Mouse (Mus musculus) limb, embryonic 12.5 days (tissue): Measurements from ENCODE around the gene Zfhx3. TPM values are rescaled to one million over a fixed set of nuclear protein-coding genes. Genes with fewer than 3 reads are reported as not detected.

Experiments used
- ATAC-seq: fragments of 200-750 bp; cut with Nextera tagmentation; 2 replicates; pipeline ENCODE4 v1.8.0; 2017; ENCODE audit warnings: low read depth, moderate TSS enrichment; ENCODE audit not compliant: insufficient number of reproducible peaks, insufficient read depth, low FRiP score, low TSS enrichment
- H3K27ac ChIP-seq: fragments of 300-500 bp; sonication (generic); 2 replicates; pipeline ENCODE4 v1.5.1; 2016; ENCODE audit warnings: mild to moderate bottlenecking, moderate library complexity
- H3K27me3 ChIP-seq: fragments of 300-500 bp; sonication (generic); 2 replicates; pipeline ENCODE4 v1.6.1; 2016; ENCODE audit warnings: mild to moderate bottlenecking, moderate library complexity
- H3K36me3 ChIP-seq: fragments of 300-500 bp; sonication (generic); 2 replicates; pipeline ENCODE4 v1.6.1; 2016; ENCODE audit warnings: mild to moderate bottlenecking, moderate library complexity
- H3K4me1 ChIP-seq: fragments of 300-500 bp; sonication (generic); replicated peaks from 2 replicates; pipeline ENCODE4 v1.6.1; 2016
- H3K4me2 ChIP-seq: fragments of 300-500 bp; sonication (generic); 2 replicates; pipeline ENCODE4 v1.6.1; 2016; ENCODE audit warnings: mild to moderate bottlenecking, moderate library complexity
- H3K4me3 ChIP-seq: fragments of 300-500 bp; sonication (generic); replicated peaks from 2 replicates; pipeline ENCODE4 v1.5.1; 2016; ENCODE audit warnings: mild to moderate bottlenecking
- H3K9ac ChIP-seq: fragments of 300-500 bp; sonication (generic); replicated peaks from 2 replicates; pipeline ENCODE4 v1.6.1; 2016; ENCODE audit warnings: mild to moderate bottlenecking, moderate library complexity
- H3K9me3 ChIP-seq: fragments of 300-500 bp; sonication (generic); 2 replicates; pipeline ENCODE4 v1.6.1; 2016; ENCODE audit warnings: mild to moderate bottlenecking, moderate library complexity
- WGBS: fragments of 180-500 bp; shearing (Covaris S2); methylation state at CpG from one replicate; pipeline ENCODE4 v1.1.7; 2016; 5-methylcytosine and 5-hydroxymethylcytosine counted together
- polyA plus RNA-seq: library from polyadenylated mRNA; unstranded; fragments of >200 nt; fragmentation: Nextera tagmentation; extraction: Ambion mirVana; gene quantifications from 2 replicates; pipeline ENCODE4 v1.2.1, GENCODE M21; 2016

Zfhx3 gene
- polyA plus RNA-seq, 1 experiment from 2014 or later: 53.0 TPM

- Histone ChIP-seq H3K27ac (no peak overlapping the region), H3K9ac (no peak overlapping the region), H3K4me2 (peak overlapping the region; percentile 1; the same call in 1 of the 2 replicates), H3K9me3 (no peaks in the 10 kb centered on the region), H3K4me3 (no peak overlapping the region), H3K4me1 (peaks cover 37% of the 10 kb centered on the region), H3K27me3 (peaks cover 17% of the 10 kb centered on the region), H3K36me3 (no peaks in the 10 kb centered on the region)
- 33% methylated on average over 17 of the region's 17 CpGs for WGBS
- no peak for ATAC-seq
Measured at GRCm38 (mm10) chr8:108675001-108675525, 732.6 kb downstream of the Zfhx3 start.

GRCm38 (mm10) chr8:108689694-108690093 is 747.2 kb downstream of the Zfhx3 start:
- no peaks in the 10 kb centered on the region for H3K36me3 ChIP-seq
- WGBS: 89% methylated on average over 9 of the region's 9 CpGs
- no peak overlapping the region; the same call in 1 of the 2 replicates for H3K27ac ChIP-seq
- no peak overlapping the region for H3K4me2 ChIP-seq
- H3K4me1 ChIP-seq: peaks cover 22% of the 10 kb centered on the region
- peaks cover 18% of the 10 kb centered on the region for H3K27me3 ChIP-seq
- no peak for ATAC-seq
- no peaks in the 10 kb centered on the region for H3K9me3 ChIP-seq
- H3K9ac ChIP-seq: no peak overlapping the region
- H3K4me3 ChIP-seq: no peak overlapping the region

GRCm38 (mm10) chr8:108690576-108691455 is 748.4 kb downstream of the Zfhx3 start:
- Histone ChIP-seq H3K4me3 (no peak overlapping the region), H3K9me3 (no peaks in the 10 kb centered on the region), H3K4me2 (peak overlapping the region; percentile 67), H3K4me1 (peaks cover 32% of the 10 kb centered on the region), H3K27ac (peak overlapping the region; percentile 50; the same call in 1 of the 2 replicates), H3K36me3 (no peaks in the 10 kb centered on the region), H3K27me3 (peaks cover 30% of the 10 kb centered on the region), H3K9ac (no peak overlapping the region; the same call in 1 of the 2 replicates)
- 17% methylated on average over 14 of the region's 14 CpGs for WGBS
- ATAC-seq: peak; percentile 35; the same call in 1 of the 2 replicates

- H3K9me3 ChIP-seq: no peaks in the 10 kb centered on the region
- H3K27ac ChIP-seq: peak overlapping the region; percentile 0; the same call in 1 of the 2 replicates
- H3K27me3 ChIP-seq: peaks cover 38% of the 10 kb centered on the region
- peaks cover 40% of the 10 kb centered on the region for H3K4me1 ChIP-seq
- peak overlapping the region; percentile 67 for H3K4me2 ChIP-seq
- ATAC-seq: no peak
- no peaks in the 10 kb centered on the region for H3K36me3 ChIP-seq
- H3K4me3 ChIP-seq: peak overlapping the region; percentile 22
- 3% methylated on average over 21 of the region's 21 CpGs for WGBS
- H3K9ac ChIP-seq: peak overlapping the region; percentile 44
Measured at GRCm38 (mm10) chr8:108691456-108692238, 749.2 kb downstream of the Zfhx3 start.

GRCm38 (mm10) chr8:108692239-108692627 is 749.8 kb downstream of the Zfhx3 start:
- Histone ChIP-seq H3K27me3 (peaks cover 40% of the 10 kb centered on the region), H3K4me3 (peak overlapping the region; percentile 22), H3K4me1 (peaks cover 42% of the 10 kb centered on the region), H3K9me3 (no peaks in the 10 kb centered on the region), H3K9ac (peak overlapping the region; percentile 44; the same call in 1 of the 2 replicates), H3K27ac (0 out of 2 replicates have a peak overlapping the region, but pooled peaks have one; percentile 29), H3K4me2 (peak overlapping the region; percentile 67), H3K36me3 (no peaks in the 10 kb centered on the region)
- WGBS: 2% methylated on average over 5 of the region's 5 CpGs
- no peak for ATAC-seq

- peaks cover 46% of the 10 kb centered on the region for H3K27me3 ChIP-seq
- ATAC-seq: no peak
- H3K36me3 ChIP-seq: no peaks in the 10 kb centered on the region
- H3K4me1 ChIP-seq: peaks cover 49% of the 10 kb centered on the region
- peak overlapping the region; percentile 29; the same call in 1 of the 2 replicates for H3K27ac ChIP-seq
- no peak overlapping the region for H3K9ac ChIP-seq
- H3K4me2 ChIP-seq: peak overlapping the region; percentile 67
- 65% methylated on average over 6 of the region's 6 CpGs for WGBS
- H3K4me3 ChIP-seq: peak overlapping the region; percentile 22
- H3K9me3 ChIP-seq: no peaks in the 10 kb centered on the region
Measured at GRCm38 (mm10) chr8:108692669-108693665, 750.5 kb downstream of the Zfhx3 start.

- Histone ChIP-seq H3K36me3 (no peaks in the 10 kb centered on the region), H3K9ac (no peak overlapping the region), H3K27me3 (peaks cover 53% of the 10 kb centered on the region), H3K4me2 (no peak overlapping the region), H3K9me3 (no peaks in the 10 kb centered on the region), H3K4me3 (no peak overlapping the region), H3K27ac (no peak overlapping the region), H3K4me1 (peaks cover 58% of the 10 kb centered on the region)
- WGBS: 73% methylated on average over 5 of the region's 5 CpGs
- no peak for ATAC-seq
Measured at GRCm38 (mm10) chr8:108693841-108694240, 751.4 kb downstream of the Zfhx3 start.

GRCm38 (mm10) chr8:108694516-108694915 is 752.1 kb downstream of the Zfhx3 start:
- Histone ChIP-seq H3K36me3 (no peaks in the 10 kb centered on the region), H3K4me3 (no peak overlapping the region), H3K27me3 (peaks cover 59% of the 10 kb centered on the region), H3K4me2 (no peak overlapping the region), H3K27ac (no peak overlapping the region), H3K9me3 (no peaks in the 10 kb centered on the region), H3K9ac (no peak overlapping the region), H3K4me1 (peaks cover 65% of the 10 kb centered on the region)
- no peak for ATAC-seq
- WGBS: 35% methylated on average over 6 of the region's 6 CpGs

GRCm38 (mm10) chr8:108695242-108695880 is 752.9 kb downstream of the Zfhx3 start:
- Histone ChIP-seq H3K27ac (peak overlapping the region; percentile 84), H3K4me3 (peak overlapping the region; percentile 39), H3K9ac (peak overlapping the region; percentile 57), H3K27me3 (peaks cover 57% of the 10 kb centered on the region), H3K4me1 (peaks cover 73% of the 10 kb centered on the region), H3K4me2 (peak overlapping the region; percentile 66), H3K9me3 (no peaks in the 10 kb centered on the region), H3K36me3 (no peaks in the 10 kb centered on the region)
- WGBS: 3% methylated on average over 32 of the region's 32 CpGs
- no peak for ATAC-seq
